Mouse (Mus musculus) spleen, postnatal 14 days (tissue): Measurements from ENCODE around the gene Syt6.
"Not testable (repeated sequence)": the region's sequence is repeated elsewhere in the genome, so short reads cannot be mapped to it uniquely, and the experiment has no call there.

Experiments
- DNase-seq, 2 experiments: peaks; one replicate each; pipeline ENCODE4 v3.0.0; 2021 to 2022; ENCODE audit warnings: low spot score in 2 of 2

Gene Syt6

DNA sequence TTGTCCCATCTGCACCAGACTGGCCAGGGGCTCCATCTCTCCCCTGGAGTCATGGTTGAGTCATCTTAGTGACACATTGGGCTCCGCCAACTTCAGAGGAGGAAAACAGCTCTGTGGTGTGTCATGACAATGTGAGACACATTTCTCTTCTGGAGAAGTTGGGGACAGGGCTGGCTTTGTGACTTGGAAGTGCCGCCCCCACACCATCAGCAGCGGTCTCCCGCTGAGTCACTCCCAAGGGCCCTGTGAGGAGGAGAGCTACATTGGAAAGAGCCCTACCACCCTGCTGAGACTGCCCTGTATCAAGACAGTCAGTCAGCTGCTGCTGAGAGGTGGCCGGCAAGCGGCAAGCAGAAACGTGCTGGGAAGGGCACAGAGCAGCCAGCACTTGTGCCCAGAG is 26.0 kb downstream of the Syt6 start:
- DNase-seq = no peak

DNA sequence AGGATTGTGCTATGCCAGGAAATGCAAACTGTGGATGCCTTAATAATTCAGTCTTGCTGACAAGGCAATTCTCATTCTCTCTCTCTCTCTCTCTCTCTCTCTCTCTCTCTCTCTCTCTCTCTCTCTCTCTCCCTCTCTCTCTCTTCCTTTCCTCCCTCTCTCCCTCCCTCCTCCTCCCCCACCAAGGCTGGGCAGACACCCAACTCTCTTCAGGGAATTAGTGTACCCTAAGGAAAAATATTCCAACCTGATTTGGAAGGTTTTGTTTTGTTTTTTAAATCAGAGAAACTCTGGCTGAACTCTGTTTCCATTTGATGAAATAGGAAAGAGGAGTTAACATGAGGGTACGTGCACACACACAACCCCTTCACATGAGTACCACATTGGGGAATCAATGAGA is 26.5 kb downstream of the Syt6 start:
- DNase-seq = no peak

GRCm38 (mm10) chr3:103606045-103606597 is 31.1 kb downstream of the Syt6 start:
- DNase-seq = no peak

- DNase-seq = no peak
Measured at GRCm38 (mm10) chr3:103606660-103607595, 31.9 kb downstream of the Syt6 start.

DNA sequence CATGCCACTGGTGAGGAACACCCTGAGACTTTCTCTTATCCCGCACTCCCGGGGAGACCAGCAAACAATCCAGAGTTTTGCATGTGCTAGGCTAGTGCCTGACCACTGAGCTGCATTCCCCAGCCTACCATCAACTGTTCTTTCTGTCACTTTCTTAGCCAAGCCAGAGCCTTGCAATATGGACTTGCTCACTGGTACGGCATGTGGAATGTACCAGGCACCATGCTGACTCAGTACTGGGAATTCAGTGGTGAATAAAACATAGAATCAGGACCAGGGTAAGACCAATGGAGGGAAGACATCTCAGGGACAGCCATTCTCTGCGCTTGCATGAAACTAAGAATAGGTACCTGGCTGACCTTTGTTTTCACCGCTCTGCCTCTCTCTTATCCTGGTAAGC is 35.2 kb downstream of the Syt6 start:
- no peak for DNase-seq

DNA sequence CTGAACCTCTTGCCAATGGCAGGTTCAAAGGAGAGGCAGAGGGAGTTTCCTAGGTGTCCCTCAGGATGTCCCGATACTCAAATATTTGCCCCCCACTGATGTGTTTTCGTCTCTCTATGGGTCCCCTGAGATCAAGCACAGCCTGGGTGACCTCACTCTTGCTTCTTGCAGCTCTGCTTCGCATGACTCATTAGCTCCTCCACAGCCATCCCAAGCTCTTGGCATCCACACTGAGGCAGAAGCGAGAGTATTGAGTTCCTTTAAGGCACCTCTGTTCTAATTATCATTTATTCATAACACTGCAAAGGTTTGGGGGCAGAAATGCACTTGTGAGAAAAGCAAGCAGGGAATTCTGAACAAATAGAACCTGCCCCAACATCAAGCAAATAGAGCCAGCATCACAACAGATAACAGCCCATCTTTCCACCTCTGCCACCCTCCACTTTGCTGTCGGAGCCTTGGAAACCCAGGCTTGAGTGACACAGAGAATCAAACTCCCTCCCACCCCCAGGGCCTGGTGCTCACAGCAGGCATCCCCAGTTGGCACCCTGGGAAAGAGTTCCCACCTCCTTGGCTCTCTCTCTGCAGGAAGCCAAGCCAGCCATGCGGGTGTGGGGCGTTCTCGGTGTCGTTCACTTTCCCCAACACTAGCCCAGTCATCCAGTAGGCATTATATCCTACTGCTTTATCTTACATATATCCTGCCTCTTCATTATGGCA is 37.8 kb downstream of the Syt6 start:
- DNase-seq = no peak

GRCm38 (mm10) chr3:103615621-103616020 is 40.6 kb downstream of the Syt6 start:
- no peak for DNase-seq

GRCm38 (mm10) chr3:103616981-103617380 is 42.0 kb downstream of the Syt6 start:
- DNase-seq = no peak

DNA sequence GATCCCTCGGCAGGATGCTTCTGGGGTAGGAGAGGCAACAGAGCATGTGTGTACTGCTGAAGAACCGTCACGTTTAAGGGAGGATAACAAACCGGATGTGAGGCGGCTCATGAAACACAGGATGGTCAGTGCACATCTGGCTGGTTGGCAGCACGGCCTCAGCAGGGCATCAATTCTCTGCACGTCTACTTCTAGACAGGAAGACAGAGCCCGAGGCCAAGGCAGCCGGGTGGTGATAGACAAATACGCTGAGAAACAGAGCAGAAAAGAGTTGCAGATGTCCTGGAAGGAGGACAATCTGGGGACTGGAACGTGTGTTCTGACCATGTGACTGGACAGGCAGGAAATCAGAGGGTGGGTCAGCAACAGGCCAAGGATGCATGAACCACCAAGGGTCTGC is 45.1 kb downstream of the Syt6 start:
- no peak for DNase-seq

GRCm38 (mm10) chr3:103623893-103624470 is 49.0 kb downstream of the Syt6 start:
- DNase-seq = no peak

DNA sequence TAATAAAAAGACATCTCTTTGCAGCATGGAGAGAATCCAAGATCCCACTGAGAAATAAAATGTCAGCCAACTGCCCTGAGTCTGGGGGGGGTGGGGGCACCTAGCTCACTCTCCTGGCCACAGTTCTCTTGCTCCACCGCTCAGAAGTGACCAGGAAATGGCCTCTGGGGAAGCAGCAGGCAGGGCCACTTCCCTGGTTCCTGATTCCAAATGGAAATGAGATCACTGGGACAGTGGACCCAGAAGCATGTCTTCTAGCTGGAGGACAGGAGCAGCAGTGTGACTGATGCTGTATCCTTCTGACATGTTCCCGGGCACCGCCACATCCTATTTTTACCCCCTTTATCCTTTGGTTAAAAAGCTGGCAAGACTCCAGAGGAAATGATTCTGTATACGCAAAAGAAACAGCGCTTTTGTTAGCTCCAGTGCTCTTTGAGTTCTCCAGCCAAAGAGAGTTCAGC is 49.6 kb downstream of the Syt6 start:
- DNase-seq = no peak

DNA sequence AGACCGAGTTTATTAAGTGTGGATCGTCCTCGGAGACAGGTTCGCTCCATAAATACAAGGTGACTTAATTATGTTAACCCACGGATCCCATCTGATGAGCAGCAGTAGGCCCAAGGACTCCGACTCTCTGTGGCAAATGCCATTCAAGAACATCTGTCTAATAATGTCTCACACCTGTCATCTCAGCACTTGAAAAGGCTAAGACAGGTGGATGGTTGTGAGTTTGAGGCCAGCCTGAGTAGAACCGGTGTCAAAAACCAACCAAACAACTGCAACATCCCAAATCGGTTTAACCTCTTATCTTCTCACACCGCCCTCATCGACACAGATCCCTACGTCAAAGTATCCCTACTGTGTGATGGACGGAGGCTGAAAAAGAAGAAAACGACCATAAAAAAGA is 50.1 kb downstream of the Syt6 start:
- DNase-seq = no peak

GRCm38 (mm10) chr3:103626481-103626880 is 51.5 kb downstream of the Syt6 start:
- DNase-seq = no peak

DNA sequence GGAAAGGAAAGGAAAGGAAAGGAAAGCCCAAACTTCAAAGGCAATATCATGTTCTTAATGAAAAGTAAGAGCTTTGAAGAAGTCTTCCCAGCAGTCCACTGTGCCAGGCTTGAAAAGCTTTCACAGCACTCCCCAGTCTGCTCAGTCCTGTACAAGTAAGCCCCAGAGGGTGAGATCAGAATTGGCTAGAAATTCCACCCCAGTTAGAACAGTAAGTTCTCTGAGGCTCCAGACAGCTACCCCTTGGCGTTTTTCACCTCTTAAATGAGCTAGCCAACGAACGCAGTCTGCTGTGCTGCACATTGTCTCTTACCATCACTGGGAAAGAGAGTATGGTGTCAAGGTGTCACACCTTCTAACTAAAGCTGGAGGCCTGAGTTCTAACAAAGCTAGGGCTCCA is 52.6 kb downstream of the Syt6 start:
- DNase-seq = no peak

- DNase-seq = no peak
Measured at GRCm38 (mm10) chr3:103633124-103633523, 58.1 kb downstream of the Syt6 start.

DNA sequence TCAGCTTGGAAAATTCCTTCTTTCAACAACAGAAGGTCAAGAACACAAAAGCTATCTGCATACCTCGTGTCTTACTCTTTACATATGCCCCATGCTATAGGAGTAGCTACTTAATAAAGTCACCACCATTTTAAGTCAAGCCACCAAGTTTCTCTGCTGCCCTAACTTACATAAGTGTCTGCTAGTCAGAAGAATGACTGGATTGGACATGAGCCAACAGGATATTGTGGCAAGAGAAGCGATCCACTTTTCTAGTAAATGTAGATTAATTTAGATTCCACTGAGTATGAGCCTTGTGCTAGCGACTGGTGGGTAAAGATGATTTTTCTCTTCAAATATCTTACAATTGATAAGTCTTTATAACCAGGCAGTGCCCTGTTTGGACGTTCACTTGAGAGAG is 58.8 kb downstream of the Syt6 start:
- DNase-seq = no peak

DNA sequence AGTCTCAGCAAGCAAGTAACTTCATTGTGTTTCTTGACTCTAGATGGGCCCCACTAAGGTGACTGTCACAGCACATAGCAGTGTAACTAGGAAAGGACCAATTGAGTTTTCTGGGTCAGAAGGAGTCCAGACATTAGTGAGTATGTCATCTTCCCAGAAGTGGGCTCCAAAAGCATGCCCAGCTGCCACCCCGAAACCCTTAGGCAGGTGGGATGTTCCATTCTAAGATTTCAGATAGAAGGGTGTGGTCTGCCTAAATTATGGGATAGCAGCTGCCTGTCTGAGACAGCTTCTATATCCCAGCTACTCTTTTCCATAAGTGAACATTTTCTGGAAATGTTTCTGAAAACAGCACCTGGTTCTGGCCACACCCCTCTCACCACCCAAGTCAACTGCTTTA is 59.2 kb downstream of the Syt6 start:
- no peak for DNase-seq

DNA sequence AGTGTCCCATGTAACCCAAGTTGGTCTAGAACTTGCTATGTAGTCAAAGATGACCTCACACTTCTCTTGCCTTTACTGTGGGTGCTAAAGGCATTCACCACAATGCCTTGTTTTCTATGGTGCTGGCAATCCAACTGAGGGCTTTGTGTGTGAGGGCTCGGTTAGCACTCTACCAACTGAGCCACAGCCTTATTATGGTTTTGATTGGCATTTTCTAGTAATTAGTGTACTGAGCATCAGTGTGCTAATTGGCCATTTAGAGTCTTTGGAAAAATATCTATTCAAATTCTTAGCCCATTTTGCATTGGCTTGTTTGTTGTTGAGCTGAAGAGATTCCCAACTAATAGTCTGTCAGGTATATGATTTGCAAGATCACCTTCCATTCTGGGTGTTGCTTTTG is 62.6 kb downstream of the Syt6 start:
- no peak for DNase-seq

GRCm38 (mm10) chr3:103640226-103640803 is 65.3 kb downstream of the Syt6 start:
- DNase-seq = no peak

DNA sequence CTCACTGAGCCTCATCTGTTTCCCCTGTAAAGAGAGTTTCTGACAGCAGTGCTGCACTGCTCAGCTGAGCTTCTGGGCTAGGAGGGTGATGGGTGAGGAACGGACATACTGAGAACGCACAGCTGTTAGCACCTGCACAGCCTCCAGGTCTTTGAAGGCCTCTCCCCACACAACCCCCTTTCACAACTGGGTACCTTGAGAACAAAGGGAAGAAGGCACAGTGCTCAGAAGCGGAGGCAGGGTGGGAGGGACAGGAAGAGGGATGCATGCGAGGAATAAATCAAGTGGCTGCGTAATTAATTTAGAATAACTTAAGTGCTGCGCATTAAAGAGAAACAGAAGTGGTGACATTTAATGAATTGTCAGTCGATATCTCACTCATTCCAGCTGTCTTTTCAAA is 66.3 kb downstream of the Syt6 start:
- DNase-seq = no peak

- not testable (repeated sequence) for DNase-seq
Measured at GRCm38 (mm10) chr3:103645968-103646367, 70.9 kb downstream of the Syt6 start, which contains the start of gene Atg4a-ps. Gene Atg4a-ps (minus strand): TSS chr3:103646068.
